Mouse (Mus musculus): ENCODE results near the gene Psmd13. TPM values are rescaled to one million over a fixed set of nuclear protein-coding genes. Genes with fewer than 3 reads are reported as not detected.

The Psmd13 gene
- polyA plus RNA-seq, 1 experiment: 70.4 TPM

- WGBS: 19% methylated on average over 14 of the region's 14 CpGs
- DNase-seq: peak; percentile 92
- TF ChIP-seq POLR2A (IDR thresholded peaks at IDR 0.05; ENCODE audit: borderline replicate concordance, extremely low read depth, low read depth, low read length): no peak
- TF ChIP-seq CTCF (IDR thresholded peaks at IDR 0.05; ENCODE audit: insufficient read depth, low read length): peak; percentile 93
- Histone ChIP-seq H3K4me1 (ENCODE audit: control insufficient read depth, insufficient read depth, low read length) (peaks cover 3% of the 10 kb centered on the region; the same call in 1 of the 2 replicates), H3K4me3 (replicated peaks; ENCODE audit: extremely low read depth, low read depth, low read length) (no peak within 1 kb of the TSS)
Measured at GRCm38 (mm10) chr7:140844905-140845665, 36.7 kb upstream of the Psmd13 start, which contains the start of gene Scgb1c1. Scgb1c1 (plus strand) TSS chr7:140845547.

GRCm38 (mm10) chr7:140845683-140846082, 36.1 kb upstream of the Psmd13 start:
- TF ChIP-seq CTCF (IDR thresholded peaks at IDR 0.05; ENCODE audit: insufficient read depth, low read length): no peak
- TF ChIP-seq POLR2A (IDR thresholded peaks at IDR 0.05; ENCODE audit: borderline replicate concordance, extremely low read depth, low read depth, low read length): no peak

GRCm38 (mm10) chr7:140846676-140847075, 35.1 kb upstream of the Psmd13 start:
- no peak for TF ChIP-seq CTCF (IDR thresholded peaks at IDR 0.05; ENCODE audit: insufficient read depth, low read length)
- TF ChIP-seq POLR2A (IDR thresholded peaks at IDR 0.05; ENCODE audit: borderline replicate concordance, extremely low read depth, low read depth, low read length): no peak
- no peaks in the 10 kb centered on the region; the same call in 1 of the 2 replicates for H3K4me1 ChIP-seq (ENCODE audit: control insufficient read depth, insufficient read depth, low read length)
- DNase-seq: no peak
- WGBS: 78% methylated on average over 10 of the region's 10 CpGs
- no peak overlapping the region for H3K4me3 ChIP-seq (replicated peaks; ENCODE audit: extremely low read depth, low read depth, low read length)

More at GRCm38 (mm10) chr7:140845683-140846082, 36.1 kb upstream of the Psmd13 start:
- WGBS: 60% methylated on average over 4 of the region's 4 CpGs
- H3K4me3 ChIP-seq (replicated peaks; ENCODE audit: extremely low read depth, low read depth, low read length): no peak overlapping the region
- peaks cover 3% of the 10 kb centered on the region; the same call in 1 of the 2 replicates for H3K4me1 ChIP-seq (ENCODE audit: control insufficient read depth, insufficient read depth, low read length)
- DNase-seq: no peak

GRCm38 (mm10) chr7:140847755-140848580, 33.8 kb upstream of the Psmd13 start, which contains the start of gene Odf3:
Odf3 (plus strand) TSS chr7:140847805.
- Histone ChIP-seq H3K4me1 (ENCODE audit: control insufficient read depth, insufficient read depth, low read length) (no peaks in the 10 kb centered on the region; the same call in 1 of the 2 replicates), H3K4me3 (replicated peaks; ENCODE audit: extremely low read depth, low read depth, low read length) (no peak within 1 kb of the TSS)
- WGBS: 56% methylated on average over 11 of the region's 11 CpGs
- TF ChIP-seq POLR2A (IDR thresholded peaks at IDR 0.05; ENCODE audit: borderline replicate concordance, extremely low read depth, low read depth, low read length): no peak
- no peak for TF ChIP-seq CTCF (IDR thresholded peaks at IDR 0.05; ENCODE audit: insufficient read depth, low read length)
- DNase-seq: no peak

- TF ChIP-seq POLR2A (IDR thresholded peaks at IDR 0.05; ENCODE audit: borderline replicate concordance, extremely low read depth, low read depth, low read length) (no peak), CTCF (IDR thresholded peaks at IDR 0.05; ENCODE audit: insufficient read depth, low read length) (no peak)
- WGBS: 93% methylated on average over 10 of the region's 10 CpGs
- no peaks in the 10 kb centered on the region; the same call in 1 of the 2 replicates for H3K4me1 ChIP-seq (ENCODE audit: control insufficient read depth, insufficient read depth, low read length)
- H3K4me3 ChIP-seq (replicated peaks; ENCODE audit: extremely low read depth, low read depth, low read length): no peak overlapping the region
- no peak for DNase-seq
Measured at GRCm38 (mm10) chr7:140848591-140848990, 33.2 kb upstream of the Psmd13 start.

- H3K4me3 ChIP-seq (replicated peaks; ENCODE audit: extremely low read depth, low read depth, low read length): no peak overlapping the region
- 92% methylated on average over 4 of the region's 4 CpGs for WGBS
- DNase-seq: no peak
- peaks cover 5% of the 10 kb centered on the region; the same call in 1 of the 2 replicates for H3K4me1 ChIP-seq (ENCODE audit: control insufficient read depth, insufficient read depth, low read length)
- TF ChIP-seq POLR2A (IDR thresholded peaks at IDR 0.05; ENCODE audit: borderline replicate concordance, extremely low read depth, low read depth, low read length): no peak
- no peak for TF ChIP-seq CTCF (IDR thresholded peaks at IDR 0.05; ENCODE audit: insufficient read depth, low read length)
Measured at GRCm38 (mm10) chr7:140851916-140852315, 29.9 kb upstream of the Psmd13 start.

GRCm38 (mm10) chr7:140853386-140853785, 28.4 kb upstream of the Psmd13 start:
- 74% methylated on average over 9 of the region's 9 CpGs for WGBS
- Histone ChIP-seq H3K4me3 (replicated peaks; ENCODE audit: extremely low read depth, low read depth, low read length) (no peak overlapping the region), H3K4me1 (ENCODE audit: control insufficient read depth, insufficient read depth, low read length) (peaks cover 9% of the 10 kb centered on the region)
- DNase-seq: no peak
- TF ChIP-seq CTCF (IDR thresholded peaks at IDR 0.05; ENCODE audit: insufficient read depth, low read length): no peak
- TF ChIP-seq POLR2A (IDR thresholded peaks at IDR 0.05; ENCODE audit: borderline replicate concordance, extremely low read depth, low read depth, low read length): no peak

GRCm38 (mm10) chr7:140854483-140854882, 27.3 kb upstream of the Psmd13 start:
- H3K4me1 ChIP-seq (ENCODE audit: control insufficient read depth, insufficient read depth, low read length): peaks cover 14% of the 10 kb centered on the region
- DNase-seq: no peak
- WGBS: 88% methylated on average over 18 of the region's 18 CpGs
- TF ChIP-seq POLR2A (IDR thresholded peaks at IDR 0.05; ENCODE audit: borderline replicate concordance, extremely low read depth, low read depth, low read length) (no peak), CTCF (IDR thresholded peaks at IDR 0.05; ENCODE audit: insufficient read depth, low read length) (no peak)
- H3K4me3 ChIP-seq (replicated peaks; ENCODE audit: extremely low read depth, low read depth, low read length): no peak overlapping the region

GRCm38 (mm10) chr7:140855181-140855580, 26.6 kb upstream of the Psmd13 start:
- no peak for DNase-seq
- no peak for TF ChIP-seq CTCF (IDR thresholded peaks at IDR 0.05; ENCODE audit: insufficient read depth, low read length)
- TF ChIP-seq POLR2A (IDR thresholded peaks at IDR 0.05; ENCODE audit: borderline replicate concordance, extremely low read depth, low read depth, low read length): no peak
- WGBS: 66% methylated on average over 9 of the region's 9 CpGs
- H3K4me1 ChIP-seq (ENCODE audit: control insufficient read depth, insufficient read depth, low read length): peaks cover 14% of the 10 kb centered on the region
- peak overlapping the region; percentile 94 for H3K4me3 ChIP-seq (replicated peaks; ENCODE audit: extremely low read depth, low read depth, low read length)
